Mouse (Mus musculus) gastrocnemius, adult 18-20 months (tissue): Measurements from ENCODE around the gene Vapb. TPM values are rescaled to one million over a fixed set of nuclear protein-coding genes. Genes with fewer than 3 reads are reported as not detected.

Source experiments
- DNase-seq: peaks from one replicate; pipeline ENCODE4 v3.0.0; 2021; ENCODE audit warnings: low spot score
- total RNA-seq, 2 experiments: library from RNA; stranded (reverse); gene quantifications; 2 replicates each; pipeline ENCODE4 v1.2.3; 2021

Vapb gene
- total RNA-seq, 2 experiments from 2014 or later, result 160 to 163 TPM

DNA sequence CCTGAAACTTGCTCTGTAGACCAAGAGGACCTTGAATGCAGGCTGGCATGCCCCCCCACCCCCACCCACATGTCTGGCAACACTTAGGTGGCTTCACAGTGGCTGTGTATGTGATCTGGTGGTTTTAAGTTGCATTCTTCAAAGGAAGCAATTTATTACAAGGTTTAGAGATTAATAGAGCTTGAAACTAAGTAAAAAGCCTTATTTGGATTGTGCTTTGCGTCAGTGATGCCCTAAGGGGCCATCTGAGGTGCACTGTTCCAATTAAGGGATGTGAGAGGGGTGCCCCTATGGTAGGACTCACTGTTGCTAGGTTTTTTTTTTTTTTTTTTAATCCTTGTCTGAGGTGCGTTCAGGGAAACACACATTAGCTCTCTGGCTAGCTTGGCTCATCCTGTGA is 2.9 kb upstream of the Vapb start:
- DNase-seq, result no peak

DNA sequence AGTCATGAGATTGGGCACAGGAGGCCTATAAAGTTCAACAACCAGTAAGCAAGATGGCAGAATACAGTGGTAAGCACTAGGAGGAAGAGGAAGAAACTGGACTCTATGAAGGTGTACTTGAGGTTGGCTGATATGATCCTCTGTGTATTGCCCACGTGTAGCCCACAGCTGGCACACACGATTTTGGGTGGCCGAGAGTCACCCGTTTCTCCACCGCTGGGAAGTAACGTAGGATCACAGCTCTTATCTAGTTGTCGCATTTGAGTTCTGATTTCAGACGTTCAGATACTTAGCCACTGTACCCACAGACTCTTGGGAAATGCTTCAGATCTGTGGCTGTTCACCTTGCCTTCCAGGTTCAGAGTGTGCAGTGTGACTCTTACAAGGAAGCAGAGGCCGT is 921 bp downstream of the Vapb start:
- no peak for DNase-seq

DNA sequence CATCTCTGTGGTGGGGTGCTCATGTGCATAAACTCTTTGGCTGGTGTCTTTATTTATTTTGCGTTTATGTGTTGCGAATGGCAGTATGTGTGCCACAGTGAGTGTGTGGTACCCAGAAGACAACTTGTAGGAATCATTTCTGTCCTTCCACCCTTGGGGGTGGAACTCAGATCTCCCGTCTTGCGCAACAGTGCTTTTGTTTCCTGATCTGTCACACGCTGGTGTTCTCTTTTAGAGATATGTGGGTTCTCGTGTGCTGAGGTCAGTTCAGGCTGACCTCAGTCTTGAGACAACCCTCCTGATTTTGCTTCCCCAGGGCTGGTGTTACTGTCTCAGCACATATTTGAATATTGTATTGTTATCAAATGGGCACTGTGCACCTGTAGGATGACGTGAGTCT is 1.8 kb downstream of the Vapb start:
- DNase-seq, result no peak

DNA sequence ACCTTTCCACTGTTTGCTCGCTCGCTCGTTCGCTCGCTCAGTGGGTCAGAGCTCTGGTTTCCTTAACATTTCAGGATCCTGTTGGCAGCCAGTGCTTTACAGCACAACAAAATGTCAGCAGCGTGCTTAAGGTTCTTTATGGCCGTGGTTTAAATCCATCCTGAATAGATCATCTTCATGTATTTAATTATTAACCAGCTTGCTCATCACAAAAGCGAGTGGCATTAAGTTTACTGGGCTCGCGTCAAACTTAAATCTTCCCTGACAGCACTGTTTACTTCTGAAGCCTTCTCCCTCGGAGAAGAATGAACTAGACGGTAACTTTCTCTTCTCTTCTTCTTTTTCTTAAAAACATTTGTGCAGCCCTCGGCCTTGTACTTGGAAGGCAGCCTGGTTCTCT is 4.8 kb downstream of the Vapb start:
- DNase-seq, result peak; percentile 21

DNA sequence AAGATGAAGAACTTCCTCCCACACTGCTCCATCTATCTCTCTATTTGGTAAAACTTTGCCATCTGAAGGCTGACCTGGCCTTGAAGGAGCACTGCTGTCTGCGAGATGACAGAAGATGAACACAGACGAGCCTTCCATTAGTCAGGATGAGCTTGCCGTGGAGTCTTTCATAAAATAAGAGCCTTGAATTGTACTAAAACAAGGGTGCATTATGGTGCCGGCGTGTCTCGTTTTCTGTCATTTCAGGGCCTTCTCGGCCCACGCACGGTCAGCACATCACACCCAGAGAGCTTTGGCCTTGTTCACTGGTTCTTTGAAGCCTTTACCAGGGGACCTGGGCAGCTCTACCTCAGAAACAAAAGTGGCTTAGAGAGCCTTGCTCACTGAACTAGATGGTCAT is 5.4 kb downstream of the Vapb start:
- no peak for DNase-seq

DNA sequence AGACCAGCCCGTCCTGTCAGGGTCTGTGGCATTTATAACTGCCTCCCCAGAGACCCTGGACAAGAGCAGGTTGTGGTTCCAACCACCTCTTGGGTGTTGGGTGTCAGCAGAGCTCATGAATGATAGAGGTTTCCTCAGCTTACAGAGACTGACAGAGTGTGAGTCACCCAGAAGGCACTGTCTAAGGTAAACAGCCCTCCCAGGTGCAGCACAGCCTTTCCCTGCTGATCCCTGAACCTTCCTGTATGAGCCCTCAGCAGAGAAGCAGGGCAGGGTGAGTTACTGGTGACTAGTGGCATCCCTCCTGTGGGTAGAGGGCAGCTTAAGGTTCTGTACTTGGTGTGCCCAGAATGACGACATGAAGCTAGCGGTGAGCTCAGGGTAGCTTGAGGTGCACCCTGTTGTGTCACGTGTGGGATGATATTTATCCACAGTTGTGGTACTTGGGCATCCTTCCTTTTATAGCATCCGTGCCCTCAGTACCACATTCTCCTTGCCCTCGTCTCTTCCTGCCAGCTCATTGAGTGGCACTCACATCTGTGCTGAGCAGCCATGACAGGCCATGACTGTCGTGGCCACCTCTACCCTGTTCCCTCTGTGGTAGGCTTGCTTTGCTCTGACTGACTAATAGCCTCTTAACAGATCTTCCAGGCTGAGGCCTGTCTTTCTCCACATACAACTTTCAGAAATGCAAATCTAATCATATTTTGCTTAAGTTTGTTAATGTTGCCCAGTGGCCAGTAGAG is 6.9 kb downstream of the Vapb start:
- DNase-seq, result no peak

DNA sequence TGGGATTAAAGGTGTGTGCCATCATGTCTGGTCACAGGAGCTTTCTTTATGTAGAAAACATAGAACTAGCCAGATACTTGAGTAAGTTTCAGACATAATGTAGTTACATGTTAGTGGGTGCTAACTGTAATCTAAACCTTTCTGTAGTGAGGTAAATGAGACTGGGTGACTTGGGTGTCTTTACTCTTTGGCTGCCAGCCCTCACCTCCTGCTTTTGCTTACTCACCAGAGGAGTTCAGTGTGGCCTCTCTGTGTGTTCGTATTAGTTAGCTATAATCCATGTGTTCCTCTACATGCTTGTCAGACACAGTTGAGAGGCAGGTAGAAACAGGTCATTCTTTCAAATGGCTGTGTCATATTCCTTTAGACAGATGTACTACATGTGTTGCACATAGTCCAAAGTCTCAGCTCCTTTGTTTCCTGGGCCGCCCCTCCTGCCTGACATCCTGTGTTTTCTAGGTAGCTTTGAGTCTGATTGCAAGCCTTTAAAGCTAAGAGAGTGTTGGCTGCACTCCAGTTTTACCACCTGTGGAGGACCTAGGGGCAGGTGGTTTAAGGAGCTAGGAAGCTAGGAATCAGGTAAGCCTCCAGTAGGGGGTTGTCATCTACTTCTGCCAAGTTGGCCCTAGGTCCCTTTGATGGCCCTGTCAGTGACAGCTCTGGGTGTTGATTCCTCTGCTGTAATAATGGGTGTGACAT is 11.8 kb downstream of the Vapb start:
- peak; percentile 55 for DNase-seq

DNA sequence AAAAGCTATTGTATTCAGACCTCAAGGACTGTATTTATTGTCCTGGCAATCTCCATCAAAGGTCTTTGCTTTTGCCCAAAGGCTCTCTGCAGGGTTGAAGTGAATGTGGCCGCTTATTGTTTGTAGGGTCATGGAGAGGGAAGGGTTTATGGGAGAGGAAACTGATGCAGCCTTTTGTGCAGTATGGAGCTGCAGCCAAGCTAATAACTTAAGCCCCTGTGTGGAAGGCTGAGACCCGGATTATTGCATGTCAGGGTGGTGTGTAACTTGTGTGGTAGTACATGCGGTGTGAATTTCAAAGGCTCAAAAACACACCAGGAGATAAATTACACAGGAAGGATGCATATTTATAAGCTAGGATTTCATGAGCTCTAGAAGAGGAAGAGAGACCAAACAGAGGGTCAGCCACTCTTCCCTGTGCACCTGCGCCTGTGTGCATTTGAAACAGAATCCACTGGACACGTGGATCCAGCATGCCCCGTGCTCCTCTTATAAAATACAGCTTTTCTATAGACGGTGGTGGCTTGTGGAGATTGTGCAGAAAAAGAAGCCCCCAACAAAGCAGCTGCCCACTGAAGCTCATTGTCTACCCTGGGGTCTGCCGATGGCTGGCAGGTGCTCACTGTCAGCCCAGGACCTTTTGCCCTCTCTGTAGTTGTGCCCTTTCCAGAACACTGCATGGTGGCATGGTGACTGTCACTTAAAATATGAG is 18.3 kb downstream of the Vapb start:
- no peak for DNase-seq

DNA sequence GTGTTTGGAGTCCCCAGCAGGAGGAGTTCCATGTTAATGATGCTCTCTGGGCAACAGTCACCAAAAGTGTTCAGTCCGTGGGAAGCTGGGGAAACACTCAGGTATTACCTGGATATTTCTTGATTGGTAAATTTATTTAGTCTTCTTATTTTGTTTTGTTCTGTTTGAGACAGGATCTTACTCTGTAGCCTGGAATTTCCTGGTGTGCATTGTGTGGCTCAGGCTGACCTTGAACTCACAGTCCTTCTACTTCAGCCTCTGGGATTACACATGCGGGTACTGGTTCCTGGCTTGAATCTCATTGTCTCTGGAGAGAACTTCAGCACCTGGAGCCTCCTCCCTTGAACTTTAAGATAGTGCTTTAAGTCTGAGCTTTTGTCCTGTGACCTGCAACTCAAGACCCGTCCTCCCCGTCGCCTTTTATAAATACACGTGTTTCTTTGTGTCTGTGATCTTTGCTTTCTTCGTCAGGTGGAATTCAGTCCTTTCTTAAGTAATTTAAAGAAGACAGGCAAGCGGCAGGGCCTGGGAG is 20.4 kb downstream of the Vapb start:
- DNase-seq, result no peak

DNA sequence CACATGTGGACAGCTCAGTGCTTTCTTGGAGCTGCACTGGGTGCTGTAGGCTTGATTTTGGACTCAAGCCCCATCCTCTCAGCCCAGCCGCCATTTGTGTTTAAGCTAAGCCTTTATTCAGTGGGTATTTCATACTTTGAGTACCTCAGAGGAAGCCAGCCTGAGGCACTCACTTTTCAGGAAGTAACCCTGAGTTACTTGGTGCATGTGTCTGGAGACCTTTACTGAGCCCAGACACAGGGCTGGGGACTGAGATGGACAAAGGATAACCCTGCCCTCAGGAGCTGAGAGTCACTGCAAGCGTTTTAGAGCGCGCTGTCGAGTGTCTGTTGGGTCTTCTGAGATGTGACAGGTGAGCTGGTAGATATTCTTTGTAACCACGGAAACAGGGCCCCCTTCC is 23.3 kb downstream of the Vapb start:
- DNase-seq, result no peak

DNA sequence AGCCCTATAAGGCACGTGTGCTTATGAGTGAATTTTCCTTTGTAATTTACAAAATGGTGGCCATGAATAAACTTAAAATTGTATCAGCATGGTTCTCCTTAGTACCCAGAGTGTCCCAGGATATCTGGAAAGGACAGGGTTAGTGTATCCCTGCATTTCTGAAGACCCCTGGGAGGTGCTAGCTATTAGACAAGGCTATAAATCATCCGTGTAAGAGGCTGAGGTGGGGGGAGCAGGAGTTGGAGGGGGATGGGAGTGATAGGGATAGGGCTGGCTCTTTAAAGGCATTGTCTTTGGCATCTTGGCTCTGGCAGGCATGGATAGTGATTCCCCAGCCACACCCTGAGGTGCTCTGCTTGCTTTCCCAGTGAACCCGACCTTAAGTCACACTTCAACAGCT is 27.3 kb downstream of the Vapb start:
- no peak for DNase-seq

DNA sequence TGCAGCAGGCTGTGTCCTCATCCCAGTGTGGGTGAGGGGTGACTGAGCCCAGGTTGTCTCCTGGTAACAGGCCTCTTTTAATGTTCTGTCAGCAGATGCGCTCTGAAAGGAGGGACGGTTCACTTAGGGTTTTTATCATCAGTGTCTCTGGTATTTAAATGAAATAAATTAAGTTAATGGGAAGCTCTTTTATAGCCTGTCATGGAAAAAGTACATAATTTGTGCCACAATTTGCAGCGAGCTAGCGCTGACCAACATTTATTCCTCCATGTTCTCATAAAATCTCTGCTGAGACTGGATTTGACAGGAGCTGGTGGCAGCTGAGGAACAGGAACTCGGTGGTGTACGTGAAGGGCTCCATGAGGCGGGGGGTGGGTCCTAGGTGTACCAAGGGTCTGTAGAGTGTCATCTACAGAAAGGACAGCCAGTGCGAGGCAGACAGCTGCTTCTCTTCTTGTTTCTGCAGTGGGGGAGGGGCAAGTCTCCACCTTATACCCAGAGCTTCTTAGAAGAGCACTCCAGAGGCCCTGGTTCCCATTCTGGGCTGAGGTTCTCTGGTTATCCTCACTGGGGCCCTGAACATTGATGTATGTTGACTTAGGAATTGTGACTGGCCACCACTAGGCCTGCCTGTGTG is 30.8 kb downstream of the Vapb start:
- DNase-seq, result no peak

DNA sequence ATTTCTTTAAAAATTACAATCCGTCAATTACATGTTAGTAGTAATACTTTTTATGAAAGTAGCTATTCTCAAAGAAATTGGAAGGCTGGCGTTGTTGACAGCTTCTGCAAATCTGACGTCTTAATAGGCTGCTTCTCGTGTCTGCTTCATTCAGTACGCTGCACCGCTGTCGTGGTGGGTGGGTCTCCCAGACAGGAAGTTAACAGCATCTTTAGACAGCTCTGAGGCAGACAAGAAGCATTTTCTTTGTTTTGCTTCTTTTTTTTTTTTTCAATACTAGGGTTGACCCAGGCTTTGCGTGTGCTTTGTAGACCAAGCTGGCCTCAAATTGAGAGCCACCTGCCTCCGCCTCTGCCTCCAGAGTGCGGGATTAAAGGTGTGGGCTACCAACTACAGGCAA is 31.9 kb downstream of the Vapb start:
- DNase-seq, result no peak

DNA sequence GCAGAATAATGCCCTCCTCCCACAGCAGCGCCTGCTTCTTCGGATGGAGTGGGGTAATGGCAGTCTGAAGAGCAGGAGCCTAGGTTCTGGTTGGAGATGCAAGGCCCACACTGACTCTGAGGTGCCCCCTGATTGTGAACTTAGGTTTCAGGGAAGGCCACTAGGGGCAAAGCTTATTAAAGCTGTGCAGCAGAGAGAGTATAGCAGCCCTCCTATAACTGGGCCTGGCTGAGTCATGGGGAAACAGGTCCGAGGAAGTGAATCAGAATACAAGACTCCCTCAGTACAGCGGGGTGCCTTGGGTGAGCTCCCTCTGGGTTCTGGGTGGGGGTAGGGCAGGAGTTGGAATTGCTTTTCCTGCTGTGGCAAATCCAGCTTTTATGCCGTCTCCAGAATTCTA is 33.3 kb downstream of the Vapb start:
- no peak for DNase-seq

DNA sequence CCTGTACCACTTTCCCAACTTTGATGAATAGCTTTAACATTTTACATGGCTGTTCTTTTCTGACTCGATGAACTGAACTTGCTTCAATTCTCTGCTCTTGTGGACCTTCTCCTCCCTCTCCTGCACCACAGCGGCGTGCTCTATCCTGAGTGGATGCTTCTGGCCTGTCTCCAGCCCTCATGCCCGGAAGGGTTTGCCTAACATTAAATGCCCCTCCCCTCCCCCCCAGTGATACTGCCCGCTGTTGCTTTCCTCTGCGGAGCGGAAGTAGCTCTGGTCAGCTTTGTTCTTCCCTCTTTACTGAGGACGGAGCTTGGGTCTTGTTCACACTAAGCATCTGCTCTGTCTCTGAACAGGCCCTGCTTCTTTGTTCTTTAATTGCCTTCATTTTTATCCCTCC is 34.4 kb downstream of the Vapb start:
- DNase-seq, result no peak

DNA sequence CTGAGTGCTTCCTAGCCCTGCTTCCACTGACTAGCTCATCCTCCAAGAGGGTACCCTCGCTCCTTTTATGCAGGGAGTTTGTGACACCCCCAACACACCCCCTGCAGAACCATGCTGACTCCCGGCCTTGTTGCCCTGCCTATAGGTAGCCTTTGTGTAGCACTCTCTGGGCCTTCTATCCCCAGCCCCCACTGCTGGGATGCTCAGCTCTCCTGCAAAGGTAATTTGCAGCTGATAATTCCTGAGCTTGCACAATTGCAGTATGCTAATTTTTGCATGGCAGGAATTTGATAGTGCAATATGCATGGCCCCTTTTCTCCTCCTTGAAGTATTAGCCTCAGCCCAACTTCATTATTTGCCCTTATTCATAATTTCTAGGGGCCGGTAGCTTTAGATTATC is 38.2 kb downstream of the Vapb start:
- DNase-seq, result no peak

DNA sequence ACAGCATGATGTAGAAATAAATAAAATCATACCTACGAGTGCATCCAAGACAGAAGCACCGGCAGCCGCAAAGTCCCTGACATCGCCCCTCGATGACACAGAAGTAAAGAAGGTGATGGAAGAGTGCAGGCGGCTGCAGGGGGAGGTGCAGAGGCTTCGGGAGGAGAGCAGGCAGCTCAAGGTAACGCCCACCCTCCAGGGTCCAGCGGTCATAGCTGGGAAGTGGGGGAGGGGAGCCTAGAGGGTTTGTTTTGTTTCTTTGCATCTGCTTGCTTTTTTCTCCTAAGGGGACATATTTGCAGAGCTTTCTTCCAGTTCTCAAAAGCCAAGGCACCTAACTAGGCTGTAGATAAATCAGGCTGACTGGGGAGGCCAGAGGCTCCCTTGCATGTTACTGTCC is 38.8 kb downstream of the Vapb start:
- DNase-seq, result no peak

DNA sequence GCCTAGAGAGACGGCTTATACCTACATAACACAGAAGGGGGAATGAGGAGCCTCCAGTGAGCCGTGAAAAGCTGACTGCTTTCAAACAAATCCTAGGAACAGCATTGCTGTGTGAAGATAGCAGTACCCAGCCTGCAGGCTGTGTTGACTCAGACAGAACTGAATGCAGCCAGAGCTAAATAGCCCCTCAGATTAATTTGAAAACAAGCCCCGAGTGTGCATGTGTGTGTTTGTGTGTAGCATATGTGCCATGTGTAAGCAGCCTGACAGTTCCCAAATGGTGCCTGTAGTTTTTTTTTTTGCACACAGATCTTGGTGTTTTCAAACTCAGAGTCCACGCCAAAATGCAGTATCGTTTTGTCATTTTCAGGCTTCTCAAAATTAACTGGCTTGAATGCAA is 43.6 kb downstream of the Vapb start:
- no peak for DNase-seq

DNA sequence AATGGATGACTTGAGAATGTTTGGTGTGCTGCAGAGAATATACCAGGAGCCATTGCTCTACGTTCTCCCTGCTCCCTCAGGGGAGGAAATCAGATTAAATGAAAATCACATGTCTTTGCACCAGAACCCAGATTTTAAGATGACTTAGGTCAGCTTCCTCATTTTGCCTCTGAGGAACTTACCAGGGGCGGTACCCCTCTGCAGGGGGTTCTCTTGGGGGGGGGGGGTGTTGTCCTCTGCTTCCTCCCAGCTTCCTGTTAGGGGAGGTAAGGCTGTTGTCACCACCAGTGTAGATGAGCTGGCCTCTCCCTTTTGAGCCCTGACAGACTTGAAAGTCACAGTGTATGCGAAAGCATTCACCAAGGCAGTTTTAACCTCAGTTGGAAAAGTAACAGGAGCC is 47.1 kb downstream of the Vapb start:
- DNase-seq, result no peak

DNA sequence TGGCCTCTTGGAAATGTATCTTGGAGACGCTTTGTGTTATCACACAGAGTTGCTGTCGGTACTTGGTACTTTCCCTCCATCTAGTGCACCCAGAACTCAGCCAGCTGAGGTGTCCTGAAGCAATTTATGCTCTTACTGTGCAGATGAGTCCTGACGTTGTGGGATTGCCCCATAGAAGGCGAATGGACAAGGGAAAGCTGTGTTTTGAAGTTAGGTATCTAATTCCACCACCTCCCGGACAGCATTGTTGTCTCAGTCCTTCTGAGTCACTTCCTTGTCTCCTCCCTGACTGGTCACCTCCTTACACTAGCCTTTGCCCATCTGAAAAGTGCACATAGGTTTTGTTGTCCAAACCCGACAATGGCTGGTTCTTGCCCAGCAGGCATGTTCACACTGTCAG is 47.6 kb downstream of the Vapb start:
- DNase-seq, result no peak

DNA sequence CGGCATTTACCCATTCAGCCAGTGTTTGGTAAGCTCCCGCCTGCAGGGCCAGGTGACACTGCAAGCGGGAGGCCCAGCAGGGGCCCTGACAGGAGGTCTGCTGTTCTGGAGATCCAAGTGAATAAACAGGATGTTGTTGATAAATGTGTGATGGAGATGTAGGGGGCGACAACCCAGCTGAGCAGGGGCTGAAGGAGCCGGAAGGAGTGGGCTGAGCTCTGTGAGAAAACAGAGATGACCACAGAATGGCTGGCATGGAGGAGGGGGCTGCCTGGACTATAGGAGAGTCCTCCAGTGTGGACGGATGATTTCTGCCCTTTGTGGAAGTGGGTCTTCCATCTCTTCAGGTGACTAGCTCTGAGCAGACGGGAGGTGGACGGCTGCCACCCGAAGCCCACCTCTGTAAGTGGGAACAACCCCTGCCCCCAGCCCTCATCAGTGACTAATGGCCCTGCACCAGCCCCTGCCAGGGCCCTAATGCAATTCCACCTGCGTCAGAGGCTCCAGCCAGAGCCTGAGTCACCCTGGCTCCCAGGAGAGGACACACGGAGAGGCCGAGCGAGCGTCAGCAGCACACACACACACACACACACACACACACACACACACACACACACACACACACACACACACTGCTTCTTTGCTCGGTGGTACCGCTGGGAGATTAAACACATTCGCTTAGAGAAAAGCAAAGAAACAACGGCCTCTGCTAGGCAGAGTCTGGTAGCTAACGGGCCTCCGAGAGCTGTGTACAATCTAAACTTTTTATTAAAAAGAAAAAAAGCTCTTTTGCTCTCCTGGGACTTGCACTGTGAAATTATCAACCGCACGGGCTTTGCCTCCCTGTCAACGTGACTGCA is 52.9 kb downstream of the Vapb start:
- peak; percentile 62 for DNase-seq
